Mouse (Mus musculus): Measurements from ENCODE around the gene Dnajc25. TPM values are rescaled to one million over a fixed set of nuclear protein-coding genes. Genes with fewer than 3 reads are reported as not detected.

Dnajc25 gene
- polyA plus RNA-seq, 1 experiment from 2014 or later = 7.9 TPM

DNA sequence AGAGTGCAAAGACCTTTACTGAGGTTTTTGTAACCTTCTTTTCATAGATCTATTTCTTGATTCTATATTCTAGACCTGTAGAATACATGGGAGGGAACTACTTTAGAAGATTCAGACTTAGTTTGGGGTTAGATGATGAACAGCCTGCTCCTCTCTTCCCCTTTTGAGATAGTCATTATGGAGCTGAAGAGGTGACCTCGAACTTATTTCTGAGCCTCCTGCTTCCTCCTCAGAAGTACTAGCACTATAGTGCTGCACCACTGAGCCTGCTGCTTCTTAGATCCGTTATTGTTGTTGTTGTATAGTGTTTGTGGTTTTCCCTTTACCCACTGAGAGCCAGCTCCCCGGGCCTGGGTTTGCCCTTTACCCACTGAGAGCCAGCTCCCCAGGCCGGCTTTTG lies 14.8 kb downstream of the Dnajc25 start:
- H3K4me2 ChIP-seq (ENCODE audit: low read depth) = no peak overlapping the region
- no peaks in the 10 kb centered on the region for H3K36me3 ChIP-seq (ENCODE audit: control insufficient read depth, insufficient read depth, low read length)
- H3K27me3 ChIP-seq (ENCODE audit: control insufficient read depth, insufficient read depth, low read length) = no peaks in the 10 kb centered on the region
- DNase-seq (ENCODE audit: low spot score) (no peak), ATAC-seq (ENCODE audit: insufficient read depth, low FRiP score, low TSS enrichment) (no peak)
- H3K9ac ChIP-seq (ENCODE audit: low read length) = no peak overlapping the region
- H3K4me1 ChIP-seq (ENCODE audit: control insufficient read depth, insufficient read depth, low read length) = no peaks in the 10 kb centered on the region; the same call in 1 of the 2 replicates
- no peak overlapping the region for H3K4me3 ChIP-seq (ENCODE audit: low read depth, low read length)
- no peak overlapping the region for H3K27ac ChIP-seq (ENCODE audit: low read depth, low read length)
- WGBS = 89% methylated on average over 4 of the region's 4 CpGs
- no peaks in the 10 kb centered on the region for H3K9me3 ChIP-seq (ENCODE audit: control insufficient read depth, low read length)

DNA sequence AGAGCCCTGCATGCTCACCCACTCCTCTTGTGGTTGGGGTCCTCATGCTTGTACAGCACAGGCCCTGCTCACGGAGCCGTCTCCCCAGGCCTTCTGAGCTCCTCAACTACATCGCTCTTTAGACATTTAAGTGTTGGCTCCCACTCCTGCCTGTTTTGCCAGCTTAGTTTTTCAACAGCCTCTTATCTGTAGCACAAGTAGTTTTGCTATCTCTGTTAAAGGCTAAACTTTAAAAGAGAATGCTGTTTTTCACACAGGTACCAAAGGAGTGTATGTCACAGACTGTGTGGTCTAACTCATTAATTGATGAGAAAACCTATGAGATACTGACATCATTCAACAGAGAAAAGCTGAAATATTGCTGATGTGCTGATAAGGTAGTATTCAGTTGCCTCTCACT lies 16.6 kb downstream of the Dnajc25 start:
- WGBS = 78% methylated on average over 3 of the region's 3 CpGs
- Histone ChIP-seq H3K36me3 (ENCODE audit: control insufficient read depth, insufficient read depth, low read length) (no peaks in the 10 kb centered on the region), H3K27me3 (ENCODE audit: control insufficient read depth, insufficient read depth, low read length) (no peaks in the 10 kb centered on the region), H3K9me3 (ENCODE audit: control insufficient read depth, low read length) (no peaks in the 10 kb centered on the region), H3K4me3 (ENCODE audit: low read depth, low read length) (no peak overlapping the region), H3K4me1 (ENCODE audit: control insufficient read depth, insufficient read depth, low read length) (no peaks in the 10 kb centered on the region), H3K4me2 (ENCODE audit: low read depth) (no peak overlapping the region), H3K27ac (ENCODE audit: low read depth, low read length) (no peak overlapping the region), H3K9ac (ENCODE audit: low read length) (no peak overlapping the region)
- DNase-seq (ENCODE audit: low spot score) (no peak), ATAC-seq (ENCODE audit: insufficient read depth, low FRiP score, low TSS enrichment) (no peak)

DNA sequence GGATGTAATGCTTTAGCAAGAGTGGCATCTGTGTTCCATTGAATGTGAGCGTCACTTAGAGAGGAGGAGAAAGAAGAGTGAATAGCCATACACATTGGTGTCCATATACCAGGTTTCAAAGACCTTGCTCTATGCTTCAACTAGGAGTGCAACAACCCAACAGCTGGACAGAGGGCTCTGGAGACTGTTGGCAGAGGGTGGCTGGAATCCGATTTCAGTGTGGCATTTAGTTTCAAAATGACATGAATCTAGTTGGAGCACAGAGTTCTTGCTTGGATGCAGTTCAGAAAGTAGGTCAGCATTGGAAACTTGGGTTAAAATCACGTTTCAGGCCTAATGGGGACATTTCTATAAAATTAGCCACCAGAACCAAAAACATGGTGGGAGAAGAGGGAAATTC lies 20.3 kb downstream of the Dnajc25 start:
- ATAC-seq (ENCODE audit: insufficient read depth, low FRiP score, low TSS enrichment) (no peak), DNase-seq (ENCODE audit: low spot score) (no peak)
- H3K4me3 ChIP-seq (ENCODE audit: low read depth, low read length) = no peak overlapping the region
- H3K27ac ChIP-seq (ENCODE audit: low read depth, low read length) = no peak overlapping the region
- WGBS = 91% methylated on average over 3 of the region's 3 CpGs
- no peak overlapping the region for H3K4me2 ChIP-seq (ENCODE audit: low read depth)
- H3K9me3 ChIP-seq (ENCODE audit: control insufficient read depth, low read length) = no peaks in the 10 kb centered on the region
- no peak overlapping the region for H3K9ac ChIP-seq (ENCODE audit: low read length)
- H3K27me3 ChIP-seq (ENCODE audit: control insufficient read depth, insufficient read depth, low read length) = no peaks in the 10 kb centered on the region
- no peaks in the 10 kb centered on the region for H3K36me3 ChIP-seq (ENCODE audit: control insufficient read depth, insufficient read depth, low read length)
- no peaks in the 10 kb centered on the region for H3K4me1 ChIP-seq (ENCODE audit: control insufficient read depth, insufficient read depth, low read length)

- no peak overlapping the region for H3K4me2 ChIP-seq (ENCODE audit: low read depth)
- no peaks in the 10 kb centered on the region for H3K4me1 ChIP-seq (ENCODE audit: control insufficient read depth, insufficient read depth, low read length)
- H3K9me3 ChIP-seq (ENCODE audit: control insufficient read depth, low read length) = no peaks in the 10 kb centered on the region
- no peak overlapping the region for H3K9ac ChIP-seq (ENCODE audit: low read length)
- no peaks in the 10 kb centered on the region for H3K27me3 ChIP-seq (ENCODE audit: control insufficient read depth, insufficient read depth, low read length)
- no peak overlapping the region for H3K4me3 ChIP-seq (ENCODE audit: low read depth, low read length)
- no peaks in the 10 kb centered on the region for H3K36me3 ChIP-seq (ENCODE audit: control insufficient read depth, insufficient read depth, low read length)
- 92% methylated on average over 2 of the region's 2 CpGs for WGBS
- no peak for DNase-seq (ENCODE audit: low spot score)
- ATAC-seq (ENCODE audit: insufficient read depth, low FRiP score, low TSS enrichment) = no peak
- no peak overlapping the region for H3K27ac ChIP-seq (ENCODE audit: low read depth, low read length)
Measured at GRCm38 (mm10) chr4:59016922-59017321, 22.1 kb downstream of the Dnajc25 start.

- Histone ChIP-seq H3K4me2 (ENCODE audit: low read depth) (peak overlapping the region; percentile 70), H3K9ac (ENCODE audit: low read length) (no peak overlapping the region; the same call in 1 of the 2 replicates), H3K4me3 (ENCODE audit: low read depth, low read length) (peak overlapping the region; percentile 58), H3K27me3 (ENCODE audit: control insufficient read depth, insufficient read depth, low read length) (no peaks in the 10 kb centered on the region), H3K4me1 (ENCODE audit: control insufficient read depth, insufficient read depth, low read length) (no peaks in the 10 kb centered on the region), H3K36me3 (ENCODE audit: control insufficient read depth, insufficient read depth, low read length) (no peaks in the 10 kb centered on the region), H3K27ac (ENCODE audit: low read depth, low read length) (no peak overlapping the region), H3K9me3 (ENCODE audit: control insufficient read depth, low read length) (no peaks in the 10 kb centered on the region)
- DNase-seq (ENCODE audit: low spot score) = no peak
- WGBS = 81% methylated on average over 10 of the region's 10 CpGs
- ATAC-seq (ENCODE audit: insufficient read depth, low FRiP score, low TSS enrichment) = no peak
Measured at GRCm38 (mm10) chr4:59034325-59034917, 39.6 kb downstream of the Dnajc25 start.

GRCm38 (mm10) chr4:59034918-59035785 lies 40.3 kb downstream of the Dnajc25 start, which contains the start of gene Gng10:
TSS of gene Gng10 (plus strand) at chr4:59035088.
- Histone ChIP-seq H3K27ac (ENCODE audit: low read depth, low read length) (peak within 1 kb of the TSS; percentile 51), H3K9me3 (ENCODE audit: control insufficient read depth, low read length) (no peaks in the 10 kb centered on the region), H3K4me3 (ENCODE audit: low read depth, low read length) (peak within 1 kb of the TSS; percentile 58), H3K9ac (ENCODE audit: low read length) (peak within 1 kb of the TSS; percentile 83), H3K4me1 (ENCODE audit: control insufficient read depth, insufficient read depth, low read length) (no peaks in the 10 kb centered on the region), H3K27me3 (ENCODE audit: control insufficient read depth, insufficient read depth, low read length) (no peaks in the 10 kb centered on the region), H3K4me2 (ENCODE audit: low read depth) (peak within 1 kb of the TSS; percentile 70), H3K36me3 (ENCODE audit: control insufficient read depth, insufficient read depth, low read length) (no peaks in the 10 kb centered on the region)
- DNase-seq (ENCODE audit: low spot score) = peak; percentile 73
- 11% methylated on average over 64 of the region's 76 CpGs for WGBS
- peak; percentile 82 for ATAC-seq (ENCODE audit: insufficient read depth, low FRiP score, low TSS enrichment)

DNA sequence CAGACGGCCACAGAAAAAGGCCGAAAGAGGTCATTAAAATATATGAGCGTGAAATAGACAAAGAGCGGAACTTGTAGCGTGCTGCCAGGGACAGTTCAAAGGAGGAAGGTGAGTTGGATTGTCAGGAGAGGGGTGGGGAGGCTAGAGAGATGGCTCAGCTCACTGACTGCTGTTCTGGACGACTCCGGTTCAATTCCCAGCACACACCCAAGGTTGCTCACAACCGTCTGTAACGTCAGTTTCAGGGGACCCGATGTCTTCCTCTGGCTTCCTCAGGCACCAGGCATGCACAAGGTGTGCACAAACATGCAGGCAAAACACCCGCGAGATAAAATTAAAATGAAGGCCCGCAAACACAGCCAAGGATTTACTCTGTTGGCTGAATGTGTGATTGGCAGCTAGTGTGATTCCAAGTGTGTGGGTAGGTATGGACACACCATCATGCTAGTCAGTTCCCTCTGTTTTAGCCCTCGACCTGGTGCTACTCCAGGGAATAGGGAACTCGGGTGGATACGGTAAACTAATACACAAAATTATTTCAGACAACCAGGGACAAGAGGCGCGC lies 41.0 kb downstream of the Dnajc25 start:
- H3K36me3 ChIP-seq (ENCODE audit: control insufficient read depth, insufficient read depth, low read length) = no peaks in the 10 kb centered on the region
- no peaks in the 10 kb centered on the region for H3K9me3 ChIP-seq (ENCODE audit: control insufficient read depth, low read length)
- 62% methylated on average over 18 of the region's 18 CpGs for WGBS
- H3K27me3 ChIP-seq (ENCODE audit: control insufficient read depth, insufficient read depth, low read length) = no peaks in the 10 kb centered on the region
- DNase-seq (ENCODE audit: low spot score) (peak; percentile 20), ATAC-seq (ENCODE audit: insufficient read depth, low FRiP score, low TSS enrichment) (peak; percentile 36; the same call in 1 of the 2 replicates)
- H3K4me1 ChIP-seq (ENCODE audit: control insufficient read depth, insufficient read depth, low read length) = no peaks in the 10 kb centered on the region
- peak overlapping the region; percentile 70 for H3K4me2 ChIP-seq (ENCODE audit: low read depth)
- H3K27ac ChIP-seq (ENCODE audit: low read depth, low read length) = no peak overlapping the region
- peak overlapping the region; percentile 58 for H3K4me3 ChIP-seq (ENCODE audit: low read depth, low read length)
- peak overlapping the region; percentile 83 for H3K9ac ChIP-seq (ENCODE audit: low read length)

DNA sequence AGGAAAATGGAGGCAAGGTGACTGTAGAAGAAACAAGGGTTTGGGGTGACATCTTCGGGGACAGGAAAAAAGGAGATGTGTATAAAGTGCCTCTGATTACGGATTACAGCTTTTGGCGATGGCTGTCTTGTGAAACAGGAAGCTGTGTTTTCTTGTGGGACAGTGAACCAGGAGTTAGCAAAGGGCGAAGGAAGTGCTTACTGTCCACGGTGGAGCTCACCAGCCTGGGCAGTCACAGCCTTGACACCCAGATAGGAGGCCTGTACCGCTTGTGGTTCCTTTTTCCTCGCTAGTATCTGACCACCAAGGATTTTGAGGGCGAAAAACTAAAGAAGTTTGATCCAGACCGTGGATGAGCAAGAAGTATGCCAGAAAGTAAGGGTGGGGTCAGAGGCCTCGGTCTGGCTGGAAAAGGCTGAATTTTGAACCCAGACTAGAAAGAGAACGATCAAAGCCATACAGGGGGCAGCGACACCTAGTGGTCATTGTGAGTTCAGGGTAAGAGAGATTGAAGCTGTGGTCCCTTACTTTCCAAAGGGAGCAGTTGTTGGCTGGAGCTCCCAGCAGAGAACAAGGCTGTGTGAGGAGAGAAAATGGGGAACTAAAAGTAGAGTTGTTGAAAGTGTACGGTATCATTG lies 41.7 kb downstream of the Dnajc25 start:
- peak; percentile 17 for ATAC-seq (ENCODE audit: insufficient read depth, low FRiP score, low TSS enrichment)
- H3K4me3 ChIP-seq (ENCODE audit: low read depth, low read length) = no peak overlapping the region
- H3K4me1 ChIP-seq (ENCODE audit: control insufficient read depth, insufficient read depth, low read length) = no peaks in the 10 kb centered on the region
- 54% methylated on average over 13 of the region's 13 CpGs for WGBS
- H3K27me3 ChIP-seq (ENCODE audit: control insufficient read depth, insufficient read depth, low read length) = no peaks in the 10 kb centered on the region
- H3K36me3 ChIP-seq (ENCODE audit: control insufficient read depth, insufficient read depth, low read length) = no peaks in the 10 kb centered on the region
- DNase-seq (ENCODE audit: low spot score) = peak; percentile 78
- no peak overlapping the region for H3K4me2 ChIP-seq (ENCODE audit: low read depth)
- H3K9me3 ChIP-seq (ENCODE audit: control insufficient read depth, low read length) = no peaks in the 10 kb centered on the region
- no peak overlapping the region; the same call in 1 of the 2 replicates for H3K9ac ChIP-seq (ENCODE audit: low read length)
- H3K27ac ChIP-seq (ENCODE audit: low read depth, low read length) = no peak overlapping the region

Data from neural tube, embryonic 11.5 days (tissue).